Mouse (Mus musculus): ENCODE results near the gene Ppm1b.

DNA sequence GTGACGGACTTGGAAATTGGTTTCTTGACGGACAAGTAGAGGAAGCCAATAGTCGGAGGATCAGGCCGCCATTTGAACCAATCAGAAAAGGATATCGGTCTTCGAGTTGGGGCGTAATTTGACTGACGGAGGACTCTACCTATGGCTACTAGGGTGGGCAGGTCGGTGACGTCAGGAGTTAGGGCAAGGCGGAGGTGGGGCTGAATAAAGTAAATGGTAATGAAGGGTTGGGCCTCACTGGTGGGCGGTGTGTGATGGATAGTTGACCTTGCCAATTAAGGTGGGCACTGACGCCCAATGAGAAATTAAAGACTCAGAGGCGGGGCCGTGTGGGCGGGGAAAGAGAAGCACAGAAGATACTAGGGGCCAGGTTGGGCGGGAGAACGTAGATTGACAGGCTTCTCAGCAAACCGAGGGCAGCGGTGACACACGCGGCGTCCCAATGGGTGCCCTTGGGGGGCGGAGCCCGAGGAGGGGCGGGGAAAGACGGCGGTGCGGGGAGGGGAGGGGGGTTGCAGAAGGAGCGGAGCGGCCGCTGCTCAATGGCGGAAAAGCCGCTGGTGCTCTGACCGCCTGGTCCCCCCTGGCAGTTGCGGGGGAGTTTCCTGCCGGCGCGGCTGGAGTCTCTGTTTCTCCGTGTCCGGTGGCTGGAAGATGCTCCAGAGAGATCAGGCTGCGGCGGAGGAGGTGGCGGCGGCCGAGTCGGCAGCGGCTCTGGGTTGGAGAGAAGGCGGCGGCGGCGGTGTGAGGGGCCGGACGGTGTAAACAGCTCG, 1.1 kb downstream of the Ppm1b start:
- peak; percentile 20 for TF ChIP-seq EP300 (optimal IDR thresholded peaks at IDR 0.05)
- TF ChIP-seq CTCF (IDR thresholded peaks at IDR 0.05; ENCODE audit: low read depth) = no peak
